Mouse (Mus musculus) cortical plate, adult 2 months (tissue): ENCODE data around the gene Lelp1.

ENCODE experiments used
- CTCF ChIP-seq: fragments of 200-500 bp; IDR thresholded peaks from 2 replicates; pipeline ENCODE4 v1.5.1; 2011; ENCODE audit warnings: mild to moderate bottlenecking, control low read depth, low read length; ENCODE audit not compliant: insufficient read depth; ENCODE audit errors: extremely low read depth
- POLR2A ChIP-seq: fragments of 200-500 bp; IDR thresholded peaks from 2 replicates; pipeline ENCODE4 v1.6.1; 2011; ENCODE audit warnings: mild to moderate bottlenecking, low read length, control low read depth; ENCODE audit not compliant: insufficient read depth; ENCODE audit errors: extremely low read depth

DNA sequence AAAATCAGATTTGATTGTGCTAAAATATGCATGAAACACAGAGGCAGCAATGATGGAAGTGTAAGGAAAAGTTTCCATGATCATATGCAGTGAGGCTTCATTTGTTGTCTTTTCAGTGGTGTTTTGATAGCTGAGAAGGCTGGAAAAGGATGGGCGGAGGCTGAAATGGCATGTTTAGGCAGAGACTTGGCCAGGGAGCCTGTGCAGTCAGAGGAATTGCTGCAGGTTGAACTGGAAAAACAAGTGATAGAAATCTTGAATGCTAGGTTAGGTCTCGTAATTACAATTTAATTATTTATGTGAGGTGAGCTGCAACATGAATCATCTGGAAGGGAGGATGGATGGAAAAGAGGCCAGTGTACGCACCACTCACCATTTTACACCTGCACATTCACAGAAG, 27.3 kb upstream of the Lelp1 start:
- no peak for TF ChIP-seq CTCF
- TF ChIP-seq POLR2A = no peak
